Mouse (Mus musculus): ENCODE results near the gene Socs2. TPM values are rescaled to one million over a fixed set of nuclear protein-coding genes. Genes with fewer than 3 reads are reported as not detected.

The Socs2 gene
- total and polyA plus RNA-seq, 2 experiments from 2014 or later: 80.7 to 154 TPM

DNA sequence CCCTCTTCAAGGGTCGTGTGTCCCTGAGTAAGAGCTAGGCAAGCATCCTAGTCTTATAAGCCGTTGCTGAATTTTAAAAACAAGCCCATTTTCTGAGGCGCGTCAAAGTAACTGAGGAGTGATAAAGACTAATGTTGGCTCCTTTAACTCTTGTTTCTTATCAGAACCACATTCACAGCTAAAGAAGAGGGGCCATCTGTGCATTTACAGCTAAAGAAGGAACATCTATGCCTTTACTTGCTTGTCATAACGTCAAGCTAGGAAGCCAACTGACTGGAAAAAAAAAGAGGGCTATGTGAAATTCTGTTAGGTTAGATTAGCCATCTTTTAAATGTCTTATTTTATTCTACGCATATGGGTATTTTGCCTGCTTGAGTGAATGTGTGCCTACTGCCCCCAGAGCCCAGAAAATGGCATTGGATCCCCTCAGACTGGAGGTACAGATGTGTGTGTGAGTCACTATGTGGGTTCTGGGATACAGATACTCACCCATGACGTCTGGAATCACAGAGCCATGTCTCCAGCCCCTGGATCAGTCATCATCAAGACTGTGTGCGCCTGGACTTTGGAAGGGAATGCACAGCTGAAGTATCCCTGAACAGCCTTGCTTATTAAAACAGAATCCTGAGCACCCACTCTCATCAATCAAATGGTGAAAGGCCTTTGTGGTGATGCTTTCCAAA, 40.5 kb upstream of the Socs2 start:
- WGBS: 76% methylated on average over 8 of the region's 8 CpGs
- peak; percentile 22 for DNase-seq
- H3K27me3 ChIP-seq (ENCODE audit: insufficient read depth, low read length): no peaks in the 10 kb centered on the region
- peak; percentile 43; the same call in 1 of the 2 replicates for ATAC-seq
- H3K36me3 ChIP-seq (ENCODE audit: insufficient read depth): no peaks in the 10 kb centered on the region
- H3K9ac ChIP-seq: no peak overlapping the region
- no peak overlapping the region for H3K4me3 ChIP-seq (ENCODE audit: low read depth, low read length)
- no peak for TF ChIP-seq CTCF (IDR thresholded peaks at IDR 0.05; ENCODE audit: low read depth)
- no peaks in the 10 kb centered on the region for H3K4me1 ChIP-seq (ENCODE audit: insufficient read depth)
- no peak overlapping the region for H3K27ac ChIP-seq (ENCODE audit: low read depth, low read length)
- H3K9me3 ChIP-seq (ENCODE audit: low read length): no peaks in the 10 kb centered on the region
- no peak overlapping the region for H3K4me2 ChIP-seq (ENCODE audit: low read depth)

DNA sequence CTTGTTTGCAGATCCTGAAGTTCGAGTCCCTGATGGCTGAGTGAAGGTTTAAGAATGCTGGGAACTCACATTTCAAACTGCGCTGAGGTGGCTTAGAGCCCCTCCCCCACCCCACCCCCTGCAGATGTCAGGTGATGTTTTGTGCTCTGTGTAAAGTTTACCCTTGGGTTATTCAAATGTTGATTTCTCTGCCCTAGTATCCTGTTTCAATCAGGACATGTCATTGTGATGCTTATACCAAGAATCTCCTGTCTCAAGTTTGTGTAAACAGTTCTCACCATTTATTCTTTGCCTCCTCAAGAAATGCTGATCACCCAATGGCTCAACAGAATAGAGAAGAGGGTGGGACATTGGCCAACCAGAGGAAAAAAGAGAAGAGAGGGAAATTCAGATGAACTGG, 39.1 kb upstream of the Socs2 start:
- H3K27ac ChIP-seq (ENCODE audit: low read depth, low read length): no peak overlapping the region
- ATAC-seq (no peak), DNase-seq (no peak)
- H3K36me3 ChIP-seq (ENCODE audit: insufficient read depth): no peaks in the 10 kb centered on the region
- H3K9me3 ChIP-seq (ENCODE audit: low read length): no peaks in the 10 kb centered on the region
- no peak overlapping the region for H3K9ac ChIP-seq
- no peaks in the 10 kb centered on the region for H3K27me3 ChIP-seq (ENCODE audit: insufficient read depth, low read length)
- no peaks in the 10 kb centered on the region for H3K4me1 ChIP-seq (ENCODE audit: insufficient read depth)
- no peak overlapping the region for H3K4me3 ChIP-seq (ENCODE audit: low read depth, low read length)
- TF ChIP-seq CTCF (IDR thresholded peaks at IDR 0.05; ENCODE audit: low read depth): no peak
- WGBS: 76% methylated on average over 2 of the region's 2 CpGs
- H3K4me2 ChIP-seq (ENCODE audit: low read depth): no peak overlapping the region

DNA sequence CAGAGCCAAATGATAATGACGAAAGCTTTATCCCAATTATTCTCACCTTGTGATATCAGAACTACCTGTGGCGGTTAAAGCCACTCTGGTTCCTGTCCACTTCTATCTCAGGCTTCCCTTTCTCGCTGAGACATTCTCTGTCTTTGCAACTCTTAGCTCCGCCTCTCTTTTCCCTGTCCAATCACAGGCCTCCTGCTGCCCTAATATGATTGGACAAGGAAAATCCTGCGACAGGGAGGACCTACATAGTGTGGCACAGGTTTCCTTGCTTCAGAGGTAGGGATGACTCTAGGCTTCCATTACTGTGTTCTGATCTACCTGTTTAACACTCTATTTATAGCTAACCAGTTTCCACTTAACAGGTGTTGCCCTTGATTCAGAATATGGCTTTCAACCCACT, 36.3 kb upstream of the Socs2 start:
- DNase-seq: no peak
- H3K27me3 ChIP-seq (ENCODE audit: insufficient read depth, low read length): no peaks in the 10 kb centered on the region
- no peak overlapping the region for H3K4me3 ChIP-seq (ENCODE audit: low read depth, low read length)
- H3K9me3 ChIP-seq (ENCODE audit: low read length): no peaks in the 10 kb centered on the region
- no peak for TF ChIP-seq CTCF (IDR thresholded peaks at IDR 0.05; ENCODE audit: low read depth)
- no peak overlapping the region for H3K9ac ChIP-seq
- H3K4me2 ChIP-seq (ENCODE audit: low read depth): no peak overlapping the region
- WGBS: 89% methylated on average over 5 of the region's 5 CpGs
- no peak for ATAC-seq
- H3K36me3 ChIP-seq (ENCODE audit: insufficient read depth): no peaks in the 10 kb centered on the region
- H3K27ac ChIP-seq (ENCODE audit: low read depth, low read length): no peak overlapping the region
- no peaks in the 10 kb centered on the region for H3K4me1 ChIP-seq (ENCODE audit: insufficient read depth)

DNA sequence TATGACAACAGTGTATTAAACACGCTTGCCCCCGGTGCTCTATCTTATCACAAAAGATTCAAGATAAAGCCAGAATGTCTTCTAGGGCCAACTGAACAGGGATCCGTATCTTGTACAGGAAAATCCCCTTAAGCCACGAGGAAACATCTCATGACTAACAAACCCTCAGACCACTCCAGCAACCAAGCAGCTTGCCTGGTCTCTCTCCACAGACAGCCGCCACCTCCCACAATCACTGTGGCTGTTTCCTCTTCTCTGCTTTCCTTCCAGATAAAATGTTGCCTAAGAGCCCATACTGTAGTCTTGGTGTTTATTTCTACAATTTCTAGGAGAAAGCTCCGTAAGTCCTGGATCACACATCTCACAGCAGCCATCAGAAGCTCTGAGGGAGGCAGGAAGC, 32.1 kb upstream of the Socs2 start:
- no peak for TF ChIP-seq CTCF (IDR thresholded peaks at IDR 0.05; ENCODE audit: low read depth)
- Histone ChIP-seq H3K27ac (ENCODE audit: low read depth, low read length) (no peak overlapping the region), H3K27me3 (ENCODE audit: insufficient read depth, low read length) (no peaks in the 10 kb centered on the region), H3K4me1 (ENCODE audit: insufficient read depth) (no peaks in the 10 kb centered on the region), H3K36me3 (ENCODE audit: insufficient read depth) (no peaks in the 10 kb centered on the region), H3K9ac (no peak overlapping the region), H3K4me3 (ENCODE audit: low read depth, low read length) (no peak overlapping the region), H3K9me3 (ENCODE audit: low read length) (no peaks in the 10 kb centered on the region), H3K4me2 (ENCODE audit: low read depth) (no peak overlapping the region)
- no peak for ATAC-seq
- 89% methylated on average over 6 of the region's 6 CpGs for WGBS
- no peak for DNase-seq

DNA sequence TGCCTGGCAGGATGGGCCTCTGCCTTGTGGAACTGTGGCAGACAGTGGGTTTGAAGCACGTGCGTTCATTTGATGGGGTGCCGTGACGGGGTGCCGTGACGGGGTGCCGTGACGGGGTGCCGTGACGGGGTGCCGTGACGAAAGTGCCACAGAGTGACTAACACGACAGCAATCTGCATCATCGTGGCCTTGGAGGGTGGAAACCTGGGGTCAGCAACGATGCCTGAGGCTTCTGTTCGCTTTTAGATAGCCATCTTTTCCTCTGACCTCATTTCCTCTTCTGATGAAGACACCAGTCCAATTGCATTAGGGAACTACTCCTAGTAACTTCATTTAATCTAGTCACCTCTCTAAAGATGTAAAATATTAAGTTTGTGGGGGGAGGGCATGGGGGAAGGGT, 31.0 kb upstream of the Socs2 start:
- no peaks in the 10 kb centered on the region for H3K36me3 ChIP-seq (ENCODE audit: insufficient read depth)
- no peak for DNase-seq
- no peak overlapping the region for H3K27ac ChIP-seq (ENCODE audit: low read depth, low read length)
- no peaks in the 10 kb centered on the region for H3K9me3 ChIP-seq (ENCODE audit: low read length)
- no peaks in the 10 kb centered on the region for H3K27me3 ChIP-seq (ENCODE audit: insufficient read depth, low read length)
- no peak overlapping the region for H3K4me2 ChIP-seq (ENCODE audit: low read depth)
- no peak for ATAC-seq
- no peak for TF ChIP-seq CTCF (IDR thresholded peaks at IDR 0.05; ENCODE audit: low read depth)
- WGBS: 96% methylated on average over 16 of the region's 16 CpGs
- H3K9ac ChIP-seq: no peak overlapping the region
- H3K4me1 ChIP-seq (ENCODE audit: insufficient read depth): no peaks in the 10 kb centered on the region
- no peak overlapping the region for H3K4me3 ChIP-seq (ENCODE audit: low read depth, low read length)

DNA sequence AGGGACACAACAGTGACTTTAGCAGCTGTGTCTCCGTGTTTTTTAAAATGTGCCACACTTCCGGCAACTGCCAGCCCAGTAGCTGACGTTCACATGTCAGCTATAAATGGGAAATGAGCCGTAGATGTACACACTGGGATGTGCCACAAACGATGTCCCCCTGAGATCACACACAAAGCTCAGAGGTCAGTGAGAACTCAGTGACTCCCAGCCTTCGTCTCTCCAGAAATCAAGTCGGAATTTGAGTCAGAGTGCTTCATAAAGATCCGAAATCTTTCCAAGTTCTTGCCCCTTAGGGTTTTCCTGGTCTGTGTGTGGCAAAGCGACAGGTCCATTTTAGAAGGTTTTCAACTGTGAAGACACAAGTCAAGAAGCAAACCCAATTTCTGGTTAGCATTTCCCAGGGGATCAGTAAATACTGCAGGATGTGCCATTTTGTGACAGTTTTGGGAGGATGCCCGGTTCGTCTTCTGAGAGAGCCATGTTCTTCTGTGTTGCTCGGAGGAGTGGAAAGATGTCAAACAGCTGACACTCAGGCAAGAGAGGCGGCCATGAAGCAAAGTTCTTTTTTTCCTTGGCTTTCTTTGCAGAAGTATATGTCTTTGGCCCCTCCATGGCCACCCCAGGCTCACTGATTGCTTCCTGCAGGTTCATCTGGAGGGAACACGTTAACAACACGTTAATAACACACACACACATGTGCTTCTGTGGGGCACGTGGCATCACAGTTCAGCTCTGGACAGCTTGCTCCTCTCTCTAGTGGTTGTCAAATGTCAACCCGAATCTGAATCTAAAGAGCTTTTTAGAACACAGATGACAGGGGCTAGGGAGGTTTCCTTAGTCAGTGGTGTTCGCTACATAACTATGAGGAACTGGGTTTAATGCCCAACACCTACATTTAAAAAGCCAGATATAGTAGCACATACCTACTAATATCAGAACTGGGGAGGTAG, 28.4 kb upstream of the Socs2 start:
- Histone ChIP-seq H3K4me2 (ENCODE audit: low read depth) (no peak overlapping the region), H3K4me1 (ENCODE audit: insufficient read depth) (no peaks in the 10 kb centered on the region), H3K36me3 (ENCODE audit: insufficient read depth) (no peaks in the 10 kb centered on the region), H3K27ac (ENCODE audit: low read depth, low read length) (no peak overlapping the region), H3K4me3 (ENCODE audit: low read depth, low read length) (no peak overlapping the region), H3K9me3 (ENCODE audit: low read length) (no peaks in the 10 kb centered on the region), H3K27me3 (ENCODE audit: insufficient read depth, low read length) (no peaks in the 10 kb centered on the region), H3K9ac (no peak overlapping the region)
- TF ChIP-seq CTCF (IDR thresholded peaks at IDR 0.05; ENCODE audit: low read depth): no peak
- no peak for ATAC-seq
- 77% methylated on average over 18 of the region's 18 CpGs for WGBS
- DNase-seq: peak; percentile 15

DNA sequence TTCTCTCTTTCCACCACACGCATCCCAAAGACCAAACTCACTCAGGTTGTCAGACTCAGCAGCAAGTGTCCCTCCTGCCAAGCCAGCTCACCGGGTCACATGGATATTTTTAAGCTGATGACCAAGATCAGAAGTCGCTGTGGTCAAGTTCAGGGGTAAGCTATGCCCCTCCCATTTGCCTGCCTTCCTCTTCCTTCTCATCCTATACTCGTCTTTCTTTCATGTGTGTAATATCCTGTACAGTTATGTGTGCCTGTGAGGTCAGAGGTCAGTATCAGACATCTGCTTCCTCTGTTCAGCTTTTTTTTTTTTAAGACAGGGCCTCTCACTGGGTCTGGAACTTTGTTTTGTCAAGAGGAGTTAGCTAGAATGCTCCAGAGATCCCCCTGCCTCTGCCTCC, 25.4 kb upstream of the Socs2 start:
- TF ChIP-seq CTCF (IDR thresholded peaks at IDR 0.05; ENCODE audit: low read depth): no peak
- no peaks in the 10 kb centered on the region for H3K9me3 ChIP-seq (ENCODE audit: low read length)
- H3K4me3 ChIP-seq (ENCODE audit: low read depth, low read length): no peak overlapping the region
- ATAC-seq: no peak
- no peaks in the 10 kb centered on the region for H3K4me1 ChIP-seq (ENCODE audit: insufficient read depth)
- H3K36me3 ChIP-seq (ENCODE audit: insufficient read depth): no peaks in the 10 kb centered on the region
- no peaks in the 10 kb centered on the region for H3K27me3 ChIP-seq (ENCODE audit: insufficient read depth, low read length)
- 89% methylated on average over 4 of the region's 4 CpGs for WGBS
- no peak for DNase-seq
- H3K4me2 ChIP-seq (ENCODE audit: low read depth): no peak overlapping the region
- no peak overlapping the region for H3K27ac ChIP-seq (ENCODE audit: low read depth, low read length)
- no peak overlapping the region for H3K9ac ChIP-seq
